Mouse (Mus musculus): ENCODE data around the gene Mpi.

Gene Mpi

DNA sequence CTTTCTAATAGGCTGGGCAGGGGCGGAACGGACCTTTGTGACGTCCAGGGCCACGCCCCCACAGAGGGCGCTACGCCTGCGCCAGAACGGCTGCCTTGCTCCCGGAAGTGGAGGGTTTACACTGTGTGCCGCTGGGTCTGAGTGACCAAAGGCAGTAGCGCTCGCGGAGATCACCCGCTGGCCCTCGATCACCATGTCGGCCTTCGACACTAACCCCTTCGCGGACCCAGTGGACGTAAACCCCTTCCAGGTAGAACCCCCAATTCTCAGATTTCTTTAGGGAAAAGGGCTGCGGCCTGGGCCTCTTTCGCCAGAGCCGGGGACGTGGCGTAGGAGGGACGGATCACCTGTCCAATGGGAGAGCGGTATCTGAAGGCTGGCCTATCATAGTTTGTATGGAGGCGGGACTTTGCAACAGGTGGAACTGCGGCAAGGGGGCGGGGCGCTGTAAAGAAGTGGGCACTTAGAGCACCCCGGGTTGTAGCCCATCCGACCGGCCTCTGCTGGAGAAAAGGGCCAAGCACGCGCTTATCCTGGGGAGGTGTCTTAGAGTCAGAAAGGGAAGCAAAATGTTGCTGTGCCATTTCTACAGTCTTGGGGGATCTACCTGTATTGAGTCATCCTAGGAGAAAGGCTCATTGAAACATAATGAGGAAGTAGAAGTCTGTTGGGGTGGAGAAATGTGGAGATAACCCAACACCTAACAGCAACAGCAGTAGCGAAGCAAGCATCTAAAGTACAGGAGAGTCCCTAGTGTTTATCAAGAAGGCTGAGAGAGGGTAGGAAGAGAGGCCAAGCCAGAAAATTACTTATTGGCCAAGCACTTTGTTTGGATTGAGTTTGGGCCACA is 8.5 kb upstream of the Mpi start, which contains the start of gene Scamp2:
TSS of gene Scamp2 (plus strand) at position 83 of the 850 bp plus-strand sequence.
- DNase-seq, result peak; percentile 93

DNA sequence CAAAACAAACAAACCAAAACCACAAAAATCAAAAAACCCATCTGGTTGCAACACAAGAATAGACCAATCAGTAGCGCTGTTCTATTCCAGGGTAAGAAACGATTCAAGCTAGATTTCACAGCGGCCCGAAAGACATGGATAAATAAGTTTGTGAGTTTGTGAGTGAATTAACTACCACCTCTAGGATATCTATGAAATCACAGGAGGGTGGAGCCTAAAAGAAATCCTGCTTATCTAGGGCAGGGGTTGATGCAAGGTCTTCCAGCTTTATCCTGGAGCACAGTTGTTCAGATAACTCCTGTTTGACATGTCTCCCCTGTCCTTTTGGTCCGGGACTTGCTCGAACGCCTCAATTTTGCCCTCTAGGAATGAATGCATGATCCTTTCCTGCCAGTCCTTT is 7.7 kb upstream of the Mpi start:
- no peak for DNase-seq

DNA sequence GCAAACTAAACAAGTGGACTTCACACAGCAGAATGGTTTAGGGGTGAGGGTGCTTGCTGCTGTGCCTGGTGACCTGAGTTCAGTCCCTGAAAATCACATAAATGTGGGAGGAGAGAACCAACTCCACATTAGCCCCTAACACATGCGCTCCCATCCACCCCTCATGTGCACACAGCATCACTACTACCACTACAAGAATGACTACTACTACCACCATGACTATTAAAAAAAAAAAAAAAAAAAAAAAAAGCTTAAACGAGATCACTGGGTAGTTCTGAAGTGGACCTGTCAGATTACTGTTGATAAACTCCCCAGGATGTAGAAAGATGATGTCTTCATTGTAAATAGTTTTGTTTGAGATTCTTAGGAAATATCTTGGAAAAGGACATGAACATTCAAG is 7.0 kb upstream of the Mpi start:
- DNase-seq, result no peak

DNA sequence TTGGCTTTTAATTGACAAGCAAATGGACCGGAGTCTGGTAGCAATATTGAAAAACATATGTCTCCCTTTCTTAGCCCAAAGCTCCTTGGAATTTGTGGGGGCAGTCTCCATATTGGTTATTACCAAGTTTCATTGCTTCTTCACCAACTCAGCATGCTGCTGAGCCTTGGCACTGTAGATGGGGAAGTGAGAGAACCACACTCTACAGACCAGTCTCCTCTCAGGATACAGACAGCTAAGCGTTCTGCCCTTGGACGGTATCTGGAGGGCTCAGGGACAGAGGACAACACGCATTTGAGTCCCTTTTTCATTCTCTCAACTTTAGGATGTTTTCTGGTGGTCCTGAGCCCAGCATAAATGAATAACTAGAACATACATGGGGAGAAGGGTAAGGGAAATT is 6.1 kb upstream of the Mpi start:
- no peak for DNase-seq

DNA sequence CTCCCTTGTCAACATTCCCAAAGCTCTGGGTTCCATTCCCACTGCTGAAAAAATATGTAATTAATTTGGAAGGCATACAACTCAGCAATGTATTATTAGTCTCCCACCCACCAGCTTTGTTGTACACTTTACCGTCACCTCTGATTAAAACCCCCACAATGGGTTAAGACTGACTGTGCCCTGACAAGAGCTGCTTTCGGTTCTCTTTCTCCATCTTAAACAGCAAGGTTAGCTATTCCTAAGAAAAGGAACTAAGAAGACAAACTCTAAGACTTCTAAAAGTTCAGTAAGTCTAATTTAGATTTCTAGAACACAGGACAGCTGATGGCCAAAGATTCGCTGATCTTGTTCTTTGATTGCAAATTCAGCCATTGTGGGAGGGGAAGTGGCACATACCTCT is 4.7 kb upstream of the Mpi start:
- DNase-seq, result no peak

DNA sequence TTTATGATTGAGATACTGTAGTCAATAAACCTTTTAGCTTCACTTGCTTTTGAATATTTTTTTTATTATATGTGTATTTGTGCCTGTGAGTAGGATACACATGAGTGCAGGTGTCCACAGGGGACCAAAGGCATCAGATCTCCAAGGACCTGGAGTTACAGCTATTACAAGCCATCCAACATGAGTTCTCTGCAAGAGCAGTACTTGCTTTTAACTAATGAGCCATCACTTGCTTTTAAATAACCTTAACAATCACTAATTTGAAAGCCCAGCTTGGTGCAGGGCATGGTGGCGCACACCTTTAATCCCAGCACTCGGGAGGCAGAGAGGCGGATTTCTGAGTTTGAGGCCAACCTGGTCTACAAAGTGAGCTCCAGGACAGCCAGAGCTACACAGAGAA is 2.2 kb upstream of the Mpi start:
- DNase-seq, result no peak

DNA sequence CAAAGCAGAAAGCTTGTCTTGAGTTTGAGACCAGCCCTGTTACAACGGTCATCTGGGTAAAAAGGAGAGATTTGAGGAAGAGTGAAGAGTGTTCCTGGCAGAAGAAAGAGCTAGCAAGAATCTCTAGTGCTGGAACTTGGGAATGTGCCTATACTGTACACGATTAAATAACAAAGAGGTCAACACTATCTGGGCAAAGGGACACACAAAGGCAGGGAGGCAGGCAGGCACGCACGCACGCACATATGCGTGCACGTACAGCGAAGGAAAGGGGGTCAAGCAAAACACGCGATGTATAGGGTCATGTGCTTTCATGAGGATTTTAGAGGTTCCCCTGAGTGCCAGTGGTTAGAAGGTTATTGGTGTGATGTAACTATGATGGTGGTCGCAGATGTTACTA is 556 bp upstream of the Mpi start:
- no peak for DNase-seq

DNA sequence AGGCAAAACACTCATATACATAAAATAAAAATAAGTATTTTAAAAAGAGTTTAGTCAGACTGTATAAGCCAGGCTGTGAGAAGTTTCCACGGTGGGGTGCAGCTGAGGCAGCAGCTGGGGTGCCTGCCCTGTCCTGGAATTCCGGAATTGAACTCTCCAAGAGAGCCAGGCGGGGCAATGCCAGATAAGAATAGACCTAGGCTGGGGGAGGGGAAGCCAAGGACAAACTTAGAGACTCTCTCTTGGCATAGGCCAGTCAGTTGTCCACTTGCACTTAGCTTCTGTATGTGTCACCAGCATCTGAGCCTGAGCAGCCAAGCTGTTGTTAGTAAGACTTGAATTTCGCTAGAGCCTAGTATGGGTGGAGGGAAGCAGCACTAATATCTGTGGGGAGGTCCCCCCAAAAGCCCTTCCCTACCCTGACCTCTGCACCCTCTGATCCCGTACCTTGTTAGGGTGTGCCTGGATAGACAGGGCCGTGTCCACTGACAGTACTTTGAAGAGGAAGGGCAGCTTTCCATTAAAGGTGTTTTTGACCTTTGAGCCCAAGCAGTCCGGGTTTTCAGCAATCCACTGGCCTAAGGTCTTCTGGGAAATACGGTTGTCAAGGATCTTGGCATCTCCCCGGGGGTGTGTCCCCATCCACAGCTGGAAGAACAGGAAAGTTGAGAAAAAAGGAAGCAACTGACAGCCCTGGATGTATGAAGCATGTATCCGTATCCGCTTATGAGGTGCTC is 2.3 kb downstream of the Mpi start:
- no peak for DNase-seq

DNA sequence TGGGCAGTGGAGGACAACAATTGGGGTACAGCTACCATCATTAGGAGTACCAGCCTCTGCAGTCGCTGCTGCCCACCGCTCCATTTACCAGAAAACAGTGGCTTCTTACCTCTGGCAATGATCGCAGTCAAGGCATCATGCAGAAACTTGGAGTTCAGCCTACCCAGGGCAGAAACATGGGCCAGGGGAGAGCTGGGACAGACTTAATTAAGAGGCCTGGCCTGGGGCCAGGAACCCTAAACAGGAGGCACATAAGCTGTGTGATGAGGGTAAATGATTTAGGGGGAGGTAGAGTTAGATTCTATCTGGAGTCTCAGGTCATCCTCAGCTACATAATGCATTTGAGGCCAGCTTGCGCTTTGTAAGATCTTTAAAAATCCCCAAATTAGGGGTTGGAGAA is 3.4 kb downstream of the Mpi start:
- DNase-seq, result peak; percentile 61

DNA sequence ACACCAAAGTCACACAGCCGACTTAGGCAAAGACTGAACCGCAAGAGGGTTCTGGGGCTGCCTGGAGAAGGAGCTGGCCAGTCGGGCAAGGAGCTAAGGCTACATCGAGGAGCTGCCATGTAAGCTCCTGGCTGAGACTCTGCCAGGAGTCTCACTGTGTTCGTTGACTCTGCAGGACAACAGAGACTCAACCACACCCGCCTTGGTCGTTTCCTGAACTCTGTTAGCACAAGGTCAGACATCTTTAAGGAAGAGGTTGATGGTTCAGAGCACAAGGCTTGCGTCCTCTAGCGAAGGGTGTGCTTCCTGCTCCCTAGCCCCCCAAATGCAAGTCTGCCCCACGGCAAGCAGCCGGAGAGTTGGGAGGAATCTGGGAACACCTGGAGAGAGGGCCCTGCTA is 4.7 kb downstream of the Mpi start:
- no peak for DNase-seq

DNA sequence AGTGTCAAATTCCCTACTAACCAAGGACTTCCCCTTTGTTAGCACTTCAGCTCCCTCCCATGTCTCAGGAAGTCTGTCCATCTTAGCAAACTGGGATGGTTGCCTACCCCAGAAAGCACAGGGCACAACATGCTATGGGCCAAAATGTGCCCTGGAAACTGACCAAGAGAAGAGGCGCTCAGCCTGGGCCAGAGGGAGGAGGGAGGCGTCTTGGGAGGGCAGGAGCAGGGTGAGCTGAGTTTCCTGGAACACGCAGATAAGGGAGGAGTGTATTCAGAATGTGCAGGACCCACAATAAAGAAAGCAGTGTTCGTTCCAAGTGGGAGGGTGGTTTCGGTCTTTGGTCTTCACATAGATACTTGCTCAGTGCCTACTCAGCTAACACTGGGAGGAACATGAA is 5.3 kb downstream of the Mpi start:
- DNase-seq, result peak; percentile 72

DNA sequence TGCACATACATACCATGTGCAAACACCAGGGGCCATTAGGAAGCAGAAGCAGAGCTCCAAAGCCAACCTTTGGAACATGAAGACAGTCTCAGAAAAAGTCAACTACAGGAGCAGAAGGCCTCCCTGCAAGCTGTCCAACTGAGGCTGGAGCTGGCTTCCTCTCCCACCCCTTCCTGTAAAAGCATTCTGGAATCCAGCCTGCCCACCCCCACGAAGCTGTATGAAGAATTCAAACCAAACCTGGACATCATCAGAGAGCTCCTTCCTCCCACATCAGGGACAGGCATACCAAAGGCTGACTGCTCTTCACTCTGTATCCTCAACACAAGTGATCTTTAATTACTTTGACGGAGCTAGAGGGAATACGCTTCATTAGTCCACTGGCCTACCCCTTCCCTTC is 8.6 kb downstream of the Mpi start:
- no peak for DNase-seq

DNA sequence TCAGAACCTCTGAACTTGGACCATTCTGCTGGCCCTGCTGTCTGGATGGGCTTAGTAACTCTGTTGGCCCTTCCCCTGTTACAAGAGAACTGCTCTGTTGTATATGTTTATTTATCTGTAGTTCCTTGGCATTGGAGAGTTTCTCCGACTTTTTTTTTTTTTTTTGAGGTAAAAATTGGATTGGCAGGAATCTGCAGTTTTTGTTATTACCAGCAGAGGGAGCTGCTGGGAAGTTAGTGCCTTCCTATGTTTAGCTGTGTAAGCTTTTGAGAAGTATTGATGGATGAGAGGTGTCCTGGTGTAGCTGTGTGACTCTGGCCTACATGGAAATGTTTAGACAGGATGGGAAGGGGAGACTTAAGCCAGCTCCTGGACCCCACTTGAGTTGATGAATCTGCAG is 11.3 kb downstream of the Mpi start:
- DNase-seq, result no peak

DNA sequence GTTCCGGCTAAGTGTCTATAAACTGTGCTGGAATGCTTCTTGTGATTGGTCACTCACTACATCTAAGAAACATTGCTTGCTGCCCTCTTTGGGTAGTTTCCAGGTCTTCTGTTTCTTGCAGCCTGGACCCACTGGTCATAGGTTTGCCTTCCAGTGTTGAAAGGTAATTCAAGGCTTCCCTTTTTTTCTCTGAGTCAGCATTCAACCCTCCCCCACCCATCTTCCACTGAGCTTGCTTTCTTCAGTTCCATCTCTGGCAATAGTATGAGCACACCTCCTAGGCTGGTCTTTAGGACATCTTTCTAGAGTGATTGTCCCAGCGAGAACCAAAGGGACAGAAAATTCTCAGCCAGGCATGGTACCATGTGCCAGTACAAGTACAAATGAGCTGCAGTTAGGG is 13.0 kb downstream of the Mpi start:
- no peak for DNase-seq

DNA sequence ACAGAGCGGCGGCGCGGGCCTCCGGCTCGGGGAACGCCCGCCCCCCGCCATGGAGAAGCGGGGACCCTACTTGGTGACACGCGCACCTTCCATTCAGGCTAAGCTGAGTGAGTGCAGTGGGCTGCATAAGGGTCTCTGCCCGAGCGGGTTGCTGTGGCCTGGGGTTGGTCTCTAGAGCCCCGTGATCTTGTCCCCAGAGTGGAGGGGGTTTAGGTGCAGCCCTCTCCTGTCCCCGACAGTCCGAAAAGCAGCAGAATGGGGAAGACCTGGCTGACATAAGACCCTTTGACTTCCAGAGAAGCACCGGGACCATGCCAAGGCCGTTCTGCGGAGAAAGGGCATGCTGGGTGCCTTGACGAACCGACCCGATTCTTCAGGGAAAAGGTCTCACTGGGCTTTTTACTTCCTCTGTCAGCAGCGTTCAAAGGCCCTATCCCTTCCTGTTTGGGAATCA is 14.8 kb downstream of the Mpi start:
- DNase-seq, result no peak

DNA sequence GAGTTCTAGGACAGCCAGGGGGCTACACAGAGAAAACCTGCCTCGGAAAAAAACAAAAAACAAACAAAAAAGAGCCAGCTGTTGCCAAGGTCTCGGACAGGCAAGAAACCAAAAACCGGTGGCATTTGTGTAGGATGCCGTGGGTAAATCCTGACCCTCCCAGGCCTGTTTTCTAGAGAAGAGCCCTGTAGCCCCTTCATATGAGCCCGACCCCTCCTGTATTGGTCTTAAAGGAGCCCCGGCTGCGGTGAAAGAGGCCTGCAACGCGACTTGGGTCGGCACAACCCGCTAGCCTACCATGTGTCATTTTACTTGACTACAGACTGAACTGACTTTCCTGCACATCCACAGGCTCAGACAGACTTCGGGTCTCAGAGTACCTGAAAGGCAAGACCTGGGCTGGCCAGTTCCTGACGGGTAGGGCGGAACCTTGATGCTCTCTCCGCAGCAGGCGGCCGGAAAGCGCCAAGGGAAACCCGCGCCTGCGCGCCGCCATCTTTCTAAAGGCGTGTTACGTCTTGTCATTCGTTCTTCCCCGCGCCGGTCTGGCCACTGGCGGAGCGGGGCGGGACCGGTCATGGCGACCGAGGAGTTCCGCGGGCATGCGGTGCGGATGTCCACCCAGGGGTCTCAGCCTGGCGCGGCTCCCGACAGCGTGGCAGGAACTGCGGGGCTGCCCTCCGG is 15.4 kb downstream of the Mpi start, which contains the start of gene Fam219b:
TSS of gene Fam219b (plus strand) at position 485 of the 684 bp plus-strand sequence.
- peak; percentile 92 for DNase-seq

DNA sequence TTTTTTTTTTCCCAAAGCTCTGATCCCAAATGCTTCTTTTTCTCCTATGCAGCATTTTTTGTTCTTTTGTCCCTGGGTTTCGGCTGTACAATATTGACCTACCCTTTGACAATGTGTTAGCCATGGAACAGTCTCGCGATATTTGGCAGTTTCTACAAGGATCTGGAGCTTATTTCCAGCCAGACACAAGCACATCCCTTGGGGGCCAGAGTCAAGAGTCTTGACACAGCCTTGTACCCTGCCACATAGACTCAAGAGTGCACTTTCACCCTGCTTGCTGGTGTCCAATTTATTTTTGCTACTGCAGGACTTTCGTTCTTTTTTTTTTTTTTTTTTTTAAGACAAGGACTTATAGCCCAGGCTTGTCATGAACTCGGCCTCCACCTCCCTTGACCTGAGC is 16.2 kb downstream of the Mpi start:
- DNase-seq, result no peak

DNA sequence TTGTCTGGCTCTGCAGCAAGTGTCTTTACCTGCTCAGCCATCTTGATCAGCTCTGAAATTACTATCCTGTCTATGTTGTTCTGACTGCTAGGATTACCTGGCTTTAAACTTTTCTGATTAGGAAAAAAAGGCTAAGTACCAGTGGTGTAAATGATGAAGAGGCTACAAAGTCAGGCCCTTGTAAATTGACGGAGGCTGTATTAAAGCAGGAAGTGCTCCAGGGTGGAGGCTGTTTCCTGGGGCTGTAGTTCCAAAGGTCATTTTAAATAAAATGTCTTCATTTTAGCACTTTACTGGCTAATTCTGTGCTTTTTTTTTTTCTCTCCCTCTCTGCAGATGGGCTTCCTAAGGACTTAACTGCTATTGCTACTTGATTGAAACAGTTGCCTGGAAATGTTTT is 20.6 kb downstream of the Mpi start:
- no peak for DNase-seq

DNA sequence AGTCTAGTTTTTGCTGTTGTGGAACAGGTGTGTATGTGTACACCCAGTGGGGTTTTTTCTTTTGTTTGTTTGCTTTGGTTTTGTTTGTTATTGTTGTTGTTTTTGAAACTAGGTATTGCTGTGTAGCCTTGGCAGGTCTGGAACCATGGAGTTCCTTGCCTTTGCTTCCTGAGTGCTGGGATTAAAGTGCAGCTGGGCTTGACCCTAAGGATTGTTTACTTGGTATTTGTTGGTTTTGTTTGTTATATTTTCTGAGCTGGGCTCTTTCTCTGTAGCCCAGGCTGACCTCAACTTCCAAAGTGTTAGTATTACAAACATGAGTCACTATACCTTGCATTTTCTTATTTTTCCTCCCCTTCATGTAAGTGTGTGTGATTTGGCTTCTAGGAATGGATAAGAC is 26.1 kb downstream of the Mpi start:
- DNase-seq, result no peak

DNA sequence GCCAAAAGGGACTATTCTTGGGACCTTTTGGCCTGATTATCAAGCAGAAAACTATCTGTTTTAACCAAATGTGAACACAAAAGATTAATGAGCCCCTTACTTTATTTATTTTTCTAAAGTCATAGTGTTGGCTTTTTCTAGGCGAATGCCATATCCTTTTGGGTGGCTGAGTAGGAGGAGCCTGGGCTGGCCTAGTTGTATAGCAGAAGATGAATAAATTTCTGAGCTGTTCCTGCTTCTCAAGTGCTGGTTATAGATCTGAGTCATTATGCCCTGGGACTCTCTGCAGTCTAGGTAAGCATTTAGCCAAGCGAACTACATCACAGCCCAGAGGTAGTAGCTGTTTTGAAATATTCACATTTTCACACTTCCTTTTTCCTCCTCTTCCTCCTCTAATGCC is 27.0 kb downstream of the Mpi start:
- no peak for DNase-seq

DNA sequence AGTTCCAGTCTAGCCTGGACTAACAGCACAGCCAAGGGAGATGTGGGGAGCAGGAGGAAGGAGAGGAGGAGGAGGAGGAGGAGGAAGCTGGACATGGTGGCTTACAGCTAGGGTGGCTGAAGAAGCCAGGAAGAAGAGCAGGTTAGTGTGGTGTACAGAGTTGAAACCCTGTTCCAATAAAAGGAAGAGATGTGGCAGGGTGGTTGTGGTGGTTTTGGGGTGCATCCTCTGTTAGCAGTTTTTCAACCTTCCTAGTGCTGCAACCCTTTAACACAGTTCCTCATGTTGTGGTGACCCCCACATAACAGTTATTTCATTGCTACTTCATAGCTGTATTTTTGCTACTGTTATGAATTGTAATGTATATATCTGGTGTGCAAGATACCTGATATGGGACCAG is 28.1 kb downstream of the Mpi start:
- DNase-seq, result no peak

DNA sequence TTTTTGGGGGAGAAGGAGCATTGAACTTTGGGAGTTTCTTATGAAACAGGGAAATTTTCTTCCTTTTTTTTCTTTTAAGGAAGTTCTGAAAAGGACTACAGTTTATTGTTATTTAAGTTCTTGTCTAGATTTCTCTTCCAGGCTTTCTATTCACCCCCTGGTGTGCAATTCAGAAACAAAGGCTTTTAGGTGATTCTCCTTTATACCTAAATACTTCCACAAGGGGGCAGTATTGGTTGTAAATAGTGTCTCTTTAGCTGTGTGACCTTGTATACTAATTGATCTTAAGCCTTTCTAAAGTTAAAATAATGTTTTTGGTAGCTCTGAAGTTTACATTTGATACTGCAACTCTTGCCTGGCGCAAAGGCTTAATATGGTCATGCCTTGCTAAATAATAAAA is 28.8 kb downstream of the Mpi start:
- DNase-seq, result no peak

DNA sequence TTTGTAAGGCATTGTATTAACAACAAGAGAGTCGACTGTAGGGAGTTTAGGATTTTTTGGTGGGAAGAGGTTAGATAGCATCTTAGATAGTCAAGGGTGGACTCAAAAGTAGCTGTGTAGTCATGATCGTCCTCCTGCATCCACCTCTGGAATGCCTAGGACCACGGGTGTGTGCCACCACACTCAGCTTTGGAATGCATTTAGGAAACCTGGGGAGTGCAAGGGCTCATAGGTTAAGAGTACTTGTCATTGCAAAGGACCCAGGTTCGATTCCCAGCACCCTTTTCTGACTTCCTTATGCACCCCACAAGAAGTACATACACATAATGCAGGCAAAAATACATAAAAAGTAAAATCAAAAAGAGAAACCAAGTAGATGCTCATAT is 29.7 kb downstream of the Mpi start:
- no peak for DNase-seq

All from cerebellum, adult 11-12 months (tissue).